Mouse (Mus musculus): Measurements from ENCODE around the gene Mup9. TPM values are rescaled to one million over a fixed set of nuclear protein-coding genes. Genes with fewer than 3 reads are reported as not detected.

The Mup9 gene
- not detected in 2 replicates for polyA plus RNA-seq (2015; fragmentation: Nextera tagmentation; extraction: Ambion mirVana)

GRCm38 (mm10) chr4:60421852-60422251 is at the start of gene Mup9:
TSS of gene Mup9 (minus strand) at chr4:60421952.

Other genes starting within 250 kb of the Mup9 start
- not detected in 2 replicates for gene Mup8, start 199.4 kb downstream of the Mup9 start, polyA plus RNA-seq (2015; fragmentation: Nextera tagmentation; extraction: Ambion mirVana)
- gene Mup1, start 80.0 kb upstream of the Mup9 start, polyA plus RNA-seq (2015; fragmentation: Nextera tagmentation; extraction: Ambion mirVana), result not detected in 2 replicates
- not detected in 2 replicates for gene Mup10, start 160.2 kb upstream of the Mup9 start, polyA plus RNA-seq (2015; fragmentation: Nextera tagmentation; extraction: Ambion mirVana)
- gene Mup11, start 240.5 kb upstream of the Mup9 start, polyA plus RNA-seq (2015; fragmentation: Nextera tagmentation; extraction: Ambion mirVana), result not detected in 2 replicates

Measured in spleen, postnatal 0 days (tissue).